ENCODE assay signal across 24 mouse cellular contexts in genomic region chr6:9842391-9842790, GRCm38 (mm10).
A peak's percentile ranks its signal among the peaks of the same experiment; 100 is the strongest.
DNase-seq lines count a peak whose midpoint lies in the region; ATAC-seq lines count a peak whose summit lies in the region.
"Had no signal": no experiment of that assay in that cellular context is flagged by ENCODE, and none has a peak within 500 bp of the region (broad histone marks: within the 10 kb centered on the region; RNA-seq: fewer than 3 reads in every experiment).

No protein-coding gene starts in this region.

- H3K9me3 ChIP-seq in forebrain, embryonic 16.5 days (ENCODE audit: control insufficient read depth, low read length): no peaks in the 10 kb centered on the region
- H3K9me3 ChIP-seq in forebrain, embryonic 11.5 days (ENCODE audit: control insufficient read depth, low read length): no peaks in the 10 kb centered on the region
- H3K9me3 ChIP-seq: embryonic facial prominence, embryonic 13.5 days; embryonic facial prominence, embryonic 15.5 days; forebrain, embryonic 10.5 days; G1E had no signal

- no peak for DNase-seq in forebrain, embryonic 11.5 days (ENCODE audit: low spot score)
- no peak for DNase-seq in frontal cortex, adult 2 months (ENCODE audit: extremely low spot score in 1 of 2, low spot score in 1 of 2)
- DNase-seq in embryo, embryonic 9.5 days (ENCODE audit: extremely low spot score): no peak
- DNase-seq: adrenal gland, adult 8-10 months; adrenal gland, postnatal 14 days; adrenal gland, postnatal 36 days; B cell, adult 2 months; cerebellum, adult 11-12 months; cerebellum, adult 2 months; cerebellum, adult 9-10 months; cerebellum, postnatal 10 days; cerebellum, postnatal 25 days had no signal

- H3K27ac ChIP-seq in forebrain, embryonic 16.5 days (ENCODE audit: low read length): no peak overlapping the region
- no peak overlapping the region for H3K27ac ChIP-seq in forebrain, embryonic 11.5 days (ENCODE audit: low read depth, low read length)
- H3K27ac ChIP-seq: embryonic facial prominence, embryonic 13.5 days; embryonic facial prominence, embryonic 15.5 days; forebrain, embryonic 10.5 days had no signal

- no peak overlapping the region for H3K4me3 ChIP-seq in forebrain, embryonic 16.5 days (replicated peaks; ENCODE audit: low read length)
- no peak overlapping the region for H3K4me3 ChIP-seq in forebrain, embryonic 11.5 days (ENCODE audit: low read depth, low read length)
- H3K4me3 ChIP-seq: embryonic facial prominence, embryonic 13.5 days; embryonic facial prominence, embryonic 15.5 days; erythroblast, embryonic 14.5 days; forebrain, embryonic 10.5 days had no signal

- no peak overlapping the region for H3K9ac ChIP-seq in forebrain, embryonic 16.5 days (replicated peaks; ENCODE audit: low read depth, low read length)
- no peak overlapping the region for H3K9ac ChIP-seq in forebrain, embryonic 11.5 days (ENCODE audit: low read length)
- H3K9ac ChIP-seq: embryonic facial prominence, embryonic 13.5 days; embryonic facial prominence, embryonic 15.5 days had no signal

- no peaks in the 10 kb centered on the region for H3K27me3 ChIP-seq in forebrain, embryonic 16.5 days (replicated peaks; ENCODE audit: control insufficient read depth, insufficient read depth, low read length)
- no peaks in the 10 kb centered on the region for H3K27me3 ChIP-seq in forebrain, embryonic 11.5 days (ENCODE audit: control insufficient read depth, insufficient read depth, low read length)
- H3K27me3 ChIP-seq: CH12.LX; embryonic facial prominence, embryonic 13.5 days; embryonic facial prominence, embryonic 15.5 days; Patski had no signal

- no peaks in the 10 kb centered on the region for H3K4me1 ChIP-seq in forebrain, embryonic 16.5 days (replicated peaks; ENCODE audit: control insufficient read depth, insufficient read depth, low read length)
- no peaks in the 10 kb centered on the region for H3K4me1 ChIP-seq in forebrain, embryonic 11.5 days (replicated peaks; ENCODE audit: control insufficient read depth, insufficient read depth, low read length)
- H3K4me1 ChIP-seq: embryonic facial prominence, embryonic 13.5 days; embryonic facial prominence, embryonic 15.5 days; forebrain, embryonic 10.5 days had no signal

- H3K36me3 ChIP-seq in forebrain, embryonic 16.5 days (ENCODE audit: control insufficient read depth, insufficient read depth): no peaks in the 10 kb centered on the region
- H3K36me3 ChIP-seq in forebrain, embryonic 11.5 days (ENCODE audit: control insufficient read depth, insufficient read depth, low read length): no peaks in the 10 kb centered on the region
- H3K36me3 ChIP-seq: embryonic facial prominence, embryonic 13.5 days; embryonic facial prominence, embryonic 15.5 days; forebrain, embryonic 10.5 days; G1E had no signal

- ATAC-seq in forebrain, embryonic 16.5 days: peak; percentile 20; the same call in 1 of the 2 replicates
- no peak for ATAC-seq in forebrain, embryonic 11.5 days (replicated peaks; ENCODE audit: low FRiP score)
- ATAC-seq in frontal cortex, adult (ENCODE audit: low TSS enrichment): peak; percentile 80
- ATAC-seq: activated CD4-positive, CD25-positive, alpha-beta regulatory T cell, adult 4 months; CD4-positive, CD25-positive, alpha-beta regulatory T cell, adult 4 months; forebrain, embryonic 14.5 days; Patski had no signal

- no peak overlapping the region for H3K4me2 ChIP-seq in forebrain, embryonic 16.5 days (ENCODE audit: low read length)
- no peak overlapping the region for H3K4me2 ChIP-seq in forebrain, embryonic 11.5 days (ENCODE audit: low read depth, low read length, severe bottlenecking)
- H3K4me2 ChIP-seq: embryonic facial prominence, embryonic 13.5 days; embryonic facial prominence, embryonic 15.5 days had no signal

- WGBS in forebrain, embryonic 16.5 days: 64% methylated on average over 2 of the region's 2 CpGs
- WGBS in forebrain, embryonic 11.5 days: 83% methylated on average over 2 of the region's 2 CpGs
